In the genomic region with DNA sequence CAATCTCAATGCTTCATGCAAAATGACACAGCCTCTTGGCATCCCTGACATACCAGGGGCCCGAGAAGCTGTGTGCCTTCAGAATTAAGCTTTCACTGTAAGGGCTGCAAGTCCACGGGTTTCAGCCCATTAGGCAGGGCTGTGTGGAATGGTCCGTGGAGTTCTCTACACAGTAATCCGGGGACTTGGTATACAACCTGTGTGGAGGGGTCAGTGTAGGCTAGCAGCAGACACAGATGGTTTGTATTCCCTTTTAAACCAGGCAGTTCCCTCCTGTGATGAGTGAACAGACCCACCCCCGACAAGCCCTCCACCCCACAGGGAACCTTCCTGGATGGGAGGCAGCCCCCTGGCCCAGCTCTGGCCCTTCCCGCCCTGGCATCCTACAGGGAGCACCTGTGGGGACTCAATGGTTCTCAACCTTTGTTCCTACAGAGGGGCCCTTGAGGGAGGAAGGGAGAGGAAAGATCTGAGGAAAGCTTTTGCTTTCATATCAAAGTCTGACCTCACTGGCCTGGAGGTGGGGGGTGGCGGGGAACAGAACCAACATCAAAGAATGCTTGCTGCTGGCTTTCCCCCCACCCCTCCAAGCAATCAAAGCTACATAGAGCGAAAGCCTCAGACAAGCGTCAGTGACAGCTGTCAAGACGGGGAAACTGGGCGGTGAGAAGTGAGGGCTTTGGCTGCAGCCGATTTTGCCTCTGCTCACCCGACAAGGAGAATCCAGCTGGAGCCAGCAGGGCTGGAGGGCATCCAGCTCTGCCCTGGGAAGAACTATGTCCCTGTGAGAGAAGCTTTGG, we compare ENCODE assay signal across 8 mouse cellular contexts.
DNase-seq lines count a peak whose midpoint lies in the region; ATAC-seq and TF ChIP-seq lines count a peak whose summit lies in the region.

No protein-coding gene starts in this region.

- no peak overlapping the region for H3K9ac ChIP-seq in forebrain, embryonic 12.5 days
- H3K9ac ChIP-seq in embryonic facial prominence, embryonic 11.5 days (replicated peaks; ENCODE audit: low read length) = no peak overlapping the region; the same call in 1 of the 2 replicates
- no peak overlapping the region for H3K9ac ChIP-seq in hindbrain, embryonic 14.5 days
- H3K9ac ChIP-seq in lung, postnatal 0 days (replicated peaks; ENCODE audit: low read depth) = no peak overlapping the region

- peak overlapping the region; percentile 60 for H3K27ac ChIP-seq in forebrain, embryonic 10.5 days
- H3K27ac ChIP-seq in forebrain, embryonic 12.5 days = no peak overlapping the region
- H3K27ac ChIP-seq in embryonic facial prominence, embryonic 11.5 days (replicated peaks; ENCODE audit: low read depth, low read length) = no peak overlapping the region
- H3K27ac ChIP-seq in hindbrain, embryonic 14.5 days = peak overlapping the region; percentile 41
- H3K27ac ChIP-seq in lung, postnatal 0 days (ENCODE audit: low read length) = peak overlapping the region; percentile 49

- H3K36me3 ChIP-seq in forebrain, embryonic 10.5 days (replicated peaks) = 0 out of 2 replicates have a peak, but pooled peaks cover 2% of the 10 kb centered on the region
- H3K36me3 ChIP-seq in forebrain, embryonic 12.5 days (replicated peaks) = no peaks in the 10 kb centered on the region
- H3K36me3 ChIP-seq in embryonic facial prominence, embryonic 11.5 days (replicated peaks; ENCODE audit: control insufficient read depth, insufficient read depth, low read depth, low read length) = no peaks in the 10 kb centered on the region
- H3K36me3 ChIP-seq in hindbrain, embryonic 14.5 days (replicated peaks; ENCODE audit: control insufficient read depth, insufficient read depth) = no peaks in the 10 kb centered on the region
- peaks cover 31% of the 10 kb centered on the region; the same call in 1 of the 2 replicates for H3K36me3 ChIP-seq in lung, postnatal 0 days (ENCODE audit: insufficient read depth, low read length)

- H3K27me3 ChIP-seq in forebrain, embryonic 10.5 days (ENCODE audit: poor library complexity, severe bottlenecking) = peaks cover 14% of the 10 kb centered on the region; the same call in 1 of the 2 replicates
- H3K27me3 ChIP-seq in forebrain, embryonic 12.5 days = peaks cover 4% of the 10 kb centered on the region; the same call in 1 of the 2 replicates
- no peaks in the 10 kb centered on the region for H3K27me3 ChIP-seq in embryonic facial prominence, embryonic 11.5 days (ENCODE audit: control insufficient read depth, insufficient read depth, low read length)
- H3K27me3 ChIP-seq in hindbrain, embryonic 14.5 days (ENCODE audit: control insufficient read depth, insufficient read depth, low read length) = no peaks in the 10 kb centered on the region
- H3K27me3 ChIP-seq in lung, postnatal 0 days (replicated peaks; ENCODE audit: insufficient read depth, low read length) = no peaks in the 10 kb centered on the region

- no peak for TF ChIP-seq EP300 in lung, postnatal 0 days (IDR thresholded peaks at IDR 0.05)

- DNase-seq in forebrain, embryonic 10.5 days (ENCODE audit: extremely low spot score, low spot score) = peak; percentile 34
- DNase-seq in embryonic facial prominence, embryonic 11.5 days (ENCODE audit: low spot score) = no peak
- DNase-seq in hindbrain, embryonic 14.5 days (ENCODE audit: low spot score) = no peak
- no peak for DNase-seq in lung, postnatal 0 days (ENCODE audit: low spot score)
- DNase-seq in frontal cortex, postnatal 36 days (ENCODE audit: low spot score in 2 of 2) = no peak
- DNase-seq in thymus, postnatal 36 days = no peak
- no peak for DNase-seq in spleen, postnatal 4 days (ENCODE audit: low spot score in 2 of 2)

- H3K4me3 ChIP-seq in forebrain, embryonic 10.5 days = no peak overlapping the region
- no peak overlapping the region for H3K4me3 ChIP-seq in forebrain, embryonic 12.5 days (replicated peaks)
- no peak overlapping the region for H3K4me3 ChIP-seq in embryonic facial prominence, embryonic 11.5 days (ENCODE audit: low read depth, low read length)
- no peak overlapping the region for H3K4me3 ChIP-seq in hindbrain, embryonic 14.5 days (replicated peaks; ENCODE audit: low read length)
- no peak overlapping the region for H3K4me3 ChIP-seq in lung, postnatal 0 days (ENCODE audit: low read depth, low read length)

- H3K4me2 ChIP-seq in forebrain, embryonic 12.5 days = no peak overlapping the region
- H3K4me2 ChIP-seq in embryonic facial prominence, embryonic 11.5 days (ENCODE audit: low read depth, low read length) = no peak overlapping the region
- no peak overlapping the region for H3K4me2 ChIP-seq in hindbrain, embryonic 14.5 days (replicated peaks)
- H3K4me2 ChIP-seq in lung, postnatal 0 days (replicated peaks; ENCODE audit: low read depth, low read length) = no peak overlapping the region

- peaks cover 43% of the 10 kb centered on the region for H3K4me1 ChIP-seq in forebrain, embryonic 10.5 days
- peaks cover 21% of the 10 kb centered on the region for H3K4me1 ChIP-seq in forebrain, embryonic 12.5 days
- peaks cover 2% of the 10 kb centered on the region for H3K4me1 ChIP-seq in embryonic facial prominence, embryonic 11.5 days (ENCODE audit: control insufficient read depth, insufficient read depth, low read length)
- peaks cover 22% of the 10 kb centered on the region for H3K4me1 ChIP-seq in hindbrain, embryonic 14.5 days (replicated peaks; ENCODE audit: control insufficient read depth, insufficient read depth, low read length)
- peaks cover 29% of the 10 kb centered on the region for H3K4me1 ChIP-seq in lung, postnatal 0 days (ENCODE audit: insufficient read depth, low read depth, low read length)

- 19% methylated on average over 13 of the region's 13 CpGs for WGBS in forebrain, embryonic 10.5 days
- WGBS in forebrain, embryonic 12.5 days = 15% methylated on average over 13 of the region's 13 CpGs
- WGBS in embryonic facial prominence, embryonic 11.5 days = 15% methylated on average over 13 of the region's 13 CpGs
- WGBS in hindbrain, embryonic 14.5 days = 14% methylated on average over 13 of the region's 13 CpGs
- WGBS in lung, postnatal 0 days = 28% methylated on average over 13 of the region's 13 CpGs

- no peak for ATAC-seq in forebrain, embryonic 12.5 days (ENCODE audit: low FRiP score)
- peak; percentile 21; the same call in 1 of the 2 replicates for ATAC-seq in embryonic facial prominence, embryonic 11.5 days (replicated peaks; ENCODE audit: insufficient number of reproducible peaks, low FRiP score, low TSS enrichment, low read depth)
- ATAC-seq in hindbrain, embryonic 14.5 days (ENCODE audit: low FRiP score) = peak; percentile 32; the same call in 1 of the 2 replicates
- 0 out of 2 replicates have a peak, but pooled peaks have one; percentile 4 for ATAC-seq in lung, postnatal 0 days

- no peaks in the 10 kb centered on the region for H3K9me3 ChIP-seq in forebrain, embryonic 10.5 days
- H3K9me3 ChIP-seq in forebrain, embryonic 12.5 days = no peaks in the 10 kb centered on the region
- H3K9me3 ChIP-seq in embryonic facial prominence, embryonic 11.5 days (replicated peaks; ENCODE audit: control insufficient read depth, low read length) = no peaks in the 10 kb centered on the region
- no peaks in the 10 kb centered on the region for H3K9me3 ChIP-seq in hindbrain, embryonic 14.5 days (ENCODE audit: control insufficient read depth, low read length)
- no peaks in the 10 kb centered on the region for H3K9me3 ChIP-seq in lung, postnatal 0 days (ENCODE audit: low read length)

- no peak for TF ChIP-seq CTCF in lung, postnatal 0 days (IDR thresholded peaks at IDR 0.05)

Comparison
In these comparisons a context has a peak if more than half of its experiments do, and no peak if none do; other contexts are left out.
1. H3K27ac ChIP-seq: peak in forebrain, embryonic 10.5 days (single experiment), hindbrain, embryonic 14.5 days (single experiment) and lung, postnatal 0 days (single experiment); none in forebrain, embryonic 12.5 days (single experiment) and embryonic facial prominence, embryonic 11.5 days (single experiment).